Mouse (Mus musculus): ENCODE results near the gene Zfp579.

The Zfp579 gene

DNA sequence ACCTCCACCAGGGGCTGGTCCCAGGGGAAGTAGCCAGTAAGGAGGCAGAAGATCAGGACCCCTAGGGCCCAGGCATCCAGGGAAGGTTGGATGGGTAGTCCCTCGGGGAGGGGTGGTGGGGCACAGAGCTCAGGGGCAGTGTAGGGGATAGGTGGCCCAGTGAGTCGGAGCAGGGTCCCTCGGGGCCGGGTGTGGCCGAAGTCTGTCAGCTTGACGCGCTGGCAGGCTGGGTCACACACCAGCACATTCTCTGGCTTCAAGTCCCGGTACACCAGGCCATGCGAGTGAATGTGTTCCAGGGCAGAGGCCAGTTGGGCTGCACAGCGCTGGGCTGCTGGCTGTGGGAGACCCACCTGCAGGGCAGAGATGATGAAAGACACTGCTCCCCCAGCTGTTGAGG lies 38.6 kb downstream of the Zfp579 start:
- DNase-seq (ENCODE audit: low spot score), result no peak

DNA sequence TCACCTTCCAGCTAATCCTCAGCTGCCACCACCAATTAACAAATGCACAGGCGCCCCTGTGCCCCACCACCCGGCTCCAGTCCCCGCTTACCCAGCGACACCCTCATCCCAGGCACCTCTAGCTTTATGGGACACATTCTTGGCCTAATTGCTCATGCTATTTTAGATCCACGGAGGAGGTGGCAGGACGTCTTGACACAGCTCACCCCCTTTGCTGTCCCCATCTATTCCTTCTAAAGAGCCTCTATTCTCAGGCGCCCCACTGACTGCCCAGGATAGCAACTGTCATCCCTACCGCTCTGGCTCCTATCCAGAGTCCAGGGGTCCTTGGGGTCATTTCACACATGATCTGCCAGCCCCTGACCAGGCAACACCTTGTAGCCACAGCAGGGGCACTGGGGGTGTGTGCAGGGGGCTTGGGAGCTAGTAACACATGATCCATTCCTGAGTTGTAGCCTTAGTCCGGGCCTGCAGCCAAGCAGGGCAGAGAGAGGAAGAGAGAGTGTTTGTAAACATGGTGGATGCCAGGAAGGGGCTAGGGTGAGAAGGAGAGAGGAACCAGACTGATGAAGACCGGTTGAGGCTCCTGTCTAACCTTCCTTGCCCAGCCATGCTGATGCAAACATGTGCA lies 42.0 kb downstream of the Zfp579 start:
- DNase-seq (ENCODE audit: low spot score), result no peak

DNA sequence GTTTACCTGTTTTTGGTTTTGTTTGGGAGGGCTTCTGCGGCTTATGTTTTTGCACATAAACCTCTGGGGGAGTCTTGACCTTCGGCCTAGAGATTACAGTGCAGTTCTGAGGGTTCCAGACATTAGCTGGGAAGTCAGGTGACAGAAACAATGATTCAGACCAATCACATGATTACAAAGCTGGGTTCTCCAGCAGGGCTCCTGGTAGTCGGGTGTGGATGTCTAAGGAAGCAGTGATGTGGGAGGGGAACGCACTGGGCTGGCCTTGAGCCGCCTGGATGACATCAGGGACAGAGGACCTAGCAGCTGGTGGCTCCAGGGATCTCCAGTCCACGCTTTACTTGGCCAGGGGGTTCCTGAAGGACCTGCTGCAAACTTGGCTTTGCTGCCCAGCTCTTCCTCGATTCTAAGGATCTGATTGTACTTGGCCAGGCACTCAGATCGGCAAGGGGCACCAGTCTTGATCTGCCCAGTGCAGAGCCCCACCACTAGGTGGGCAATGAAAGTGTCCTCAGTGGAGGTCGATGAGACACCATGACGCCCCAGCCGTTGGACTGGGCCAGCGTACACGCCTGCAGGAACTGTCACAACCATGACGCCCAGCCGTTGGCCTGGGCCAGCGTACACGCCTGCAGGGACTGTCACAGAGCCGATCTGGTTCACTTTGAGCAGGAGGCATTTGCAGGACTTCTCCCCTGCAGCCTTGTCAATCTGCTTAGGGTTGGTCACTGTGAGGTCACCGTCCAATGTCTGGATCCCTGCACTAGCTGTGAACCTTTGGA lies 45.2 kb downstream of the Zfp579 start:
- DNase-seq (ENCODE audit: low spot score), result no peak

DNA sequence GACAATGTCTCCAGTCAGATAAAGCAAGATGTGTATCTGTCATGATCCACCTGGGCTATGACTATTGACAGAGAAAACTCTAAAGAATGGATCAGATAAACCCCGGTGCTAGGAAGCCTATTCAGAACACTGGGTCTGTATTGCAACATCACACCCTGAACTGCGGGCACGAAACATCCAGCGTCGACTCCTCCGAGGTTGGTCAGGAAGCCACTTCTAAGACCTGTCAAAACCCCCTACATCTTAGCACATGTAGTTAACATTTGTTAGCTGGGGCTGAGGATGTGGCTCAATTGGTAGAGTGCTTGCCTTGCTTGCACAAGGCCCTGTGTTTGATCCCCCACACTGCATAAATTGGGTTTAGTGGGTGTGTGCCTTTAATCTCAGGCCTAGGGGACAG lies 47.6 kb downstream of the Zfp579 start:
- DNase-seq (ENCODE audit: low spot score), result no peak

DNA sequence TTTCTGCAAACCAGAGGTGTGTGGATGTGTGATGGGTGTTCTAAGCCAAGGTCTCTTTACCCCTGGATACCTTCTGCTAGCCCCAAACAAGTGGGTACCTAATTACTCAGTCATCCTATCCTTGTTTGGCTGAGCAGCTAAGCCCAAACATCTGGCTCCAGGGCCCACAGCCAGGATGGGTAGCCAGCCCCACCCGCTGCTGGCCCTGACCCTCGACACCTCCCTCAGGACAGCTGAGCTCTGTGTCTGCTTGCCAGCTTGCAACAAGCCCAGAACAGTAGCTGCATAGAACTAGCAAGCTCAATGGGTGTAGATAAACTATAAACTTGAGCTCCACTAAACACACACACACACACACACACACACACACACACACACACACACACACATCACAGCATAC lies 48.1 kb downstream of the Zfp579 start:
- DNase-seq (ENCODE audit: low spot score), result no peak

DNA sequence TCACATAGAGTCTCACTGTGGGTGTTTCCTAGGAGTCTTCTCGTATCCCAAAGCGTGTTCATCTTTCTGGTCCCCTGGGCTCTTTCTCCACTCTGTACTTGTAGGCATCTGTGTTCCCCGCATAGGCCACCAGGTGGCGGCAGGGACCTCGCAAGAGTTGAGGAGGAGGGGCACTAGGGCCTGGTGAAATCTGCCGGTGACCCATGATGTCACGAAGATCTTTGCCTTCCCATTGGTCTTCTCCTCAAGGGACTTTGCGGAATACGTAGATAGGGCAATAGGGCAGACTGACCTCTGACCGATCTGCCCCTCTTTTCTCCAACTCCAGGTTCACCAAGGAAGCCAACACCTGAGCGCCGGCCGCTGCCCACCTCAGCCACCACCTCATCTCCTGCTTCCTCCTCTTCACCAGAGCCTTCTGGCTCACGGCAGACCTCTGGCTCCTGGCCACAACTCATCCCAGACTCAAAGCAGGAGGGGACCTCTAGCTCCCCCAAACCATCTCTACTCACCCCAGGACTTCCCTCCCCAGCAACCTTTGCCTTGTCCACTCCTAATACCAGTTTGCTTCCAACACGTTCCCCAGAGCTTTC lies 52.6 kb downstream of the Zfp579 start:
- DNase-seq (ENCODE audit: low spot score), result peak; percentile 97

DNA sequence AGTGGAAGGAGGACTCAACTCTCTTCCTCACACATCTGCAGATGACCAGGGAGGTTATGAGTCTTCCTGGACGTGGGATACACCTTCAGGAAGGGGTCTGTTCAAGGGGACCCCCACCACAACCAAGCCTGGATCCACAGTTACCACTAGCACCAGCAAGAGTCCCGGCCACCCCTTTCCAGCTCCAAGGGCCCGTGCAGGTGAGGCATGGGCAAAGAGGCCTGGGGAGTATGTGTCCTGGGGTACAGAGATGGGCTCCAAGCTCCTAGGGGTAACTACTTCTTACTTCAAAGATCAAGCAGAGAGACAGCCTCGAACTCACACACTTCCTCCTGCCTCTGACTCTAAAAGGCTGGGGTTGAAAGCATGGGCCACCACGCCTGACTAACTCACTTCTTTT lies 53.3 kb downstream of the Zfp579 start:
- DNase-seq (ENCODE audit: low spot score), result no peak

DNA sequence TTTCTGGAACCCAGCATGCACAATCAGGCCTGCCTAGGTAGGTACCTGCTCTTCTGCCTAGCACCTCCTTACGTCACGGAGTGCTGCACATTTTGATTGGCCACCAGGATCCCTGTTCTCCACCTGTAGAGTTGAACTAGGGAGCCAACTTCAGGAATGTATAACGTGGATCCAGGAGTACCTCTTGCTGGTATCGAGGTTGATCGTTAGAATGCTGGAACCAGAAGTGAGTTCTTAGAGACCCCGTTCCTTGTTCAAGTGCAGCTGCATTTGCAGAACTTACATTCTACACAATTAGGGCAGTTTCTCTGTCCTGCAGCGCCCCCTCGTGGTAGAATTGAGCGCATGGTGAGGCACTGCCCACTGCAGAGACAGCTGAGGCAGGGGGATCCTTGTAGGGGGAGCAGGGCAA lies 55.9 kb downstream of the Zfp579 start:
- DNase-seq (ENCODE audit: low spot score), result peak; percentile 86

DNA sequence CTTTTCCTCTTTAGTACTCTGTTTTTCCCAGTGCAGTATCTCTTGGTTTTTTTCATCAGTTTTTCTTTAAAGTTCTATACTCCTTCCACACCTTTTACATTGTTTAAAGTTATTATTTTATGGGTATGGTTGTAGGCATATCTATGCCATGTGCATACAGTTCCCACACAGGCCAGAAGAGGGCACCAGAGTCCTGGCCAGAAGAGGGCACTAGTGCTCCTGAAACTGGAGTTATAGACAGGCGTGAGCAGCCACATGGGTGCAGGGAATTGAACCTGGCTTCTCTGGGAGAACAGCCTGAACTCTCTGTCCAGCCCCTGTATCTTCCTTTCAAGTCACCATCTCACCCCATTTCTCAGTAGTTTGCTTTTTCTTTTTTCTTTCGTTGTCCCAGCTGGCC lies 57.5 kb downstream of the Zfp579 start:
- DNase-seq (ENCODE audit: low spot score), result no peak

DNA sequence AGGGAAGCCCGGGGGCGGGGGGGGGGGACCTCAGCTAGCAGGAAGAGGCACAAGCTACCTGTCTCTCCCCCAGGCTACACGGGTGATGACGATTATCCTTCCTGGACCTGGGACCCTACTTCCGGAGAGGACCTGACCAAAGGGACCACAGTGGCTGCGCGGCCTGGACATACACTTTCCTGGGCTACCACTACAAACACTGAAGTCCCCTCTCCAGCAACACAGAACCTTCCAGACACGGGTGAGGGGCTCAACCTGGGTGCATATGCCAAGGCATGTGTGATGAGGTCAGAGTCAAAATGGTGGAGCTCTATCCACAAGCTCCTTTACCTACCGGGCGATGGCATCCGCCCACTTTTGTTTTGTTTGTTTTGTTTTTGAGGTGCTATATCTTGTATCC lies 58.6 kb downstream of the Zfp579 start:
- no peak for DNase-seq (ENCODE audit: low spot score)

DNA sequence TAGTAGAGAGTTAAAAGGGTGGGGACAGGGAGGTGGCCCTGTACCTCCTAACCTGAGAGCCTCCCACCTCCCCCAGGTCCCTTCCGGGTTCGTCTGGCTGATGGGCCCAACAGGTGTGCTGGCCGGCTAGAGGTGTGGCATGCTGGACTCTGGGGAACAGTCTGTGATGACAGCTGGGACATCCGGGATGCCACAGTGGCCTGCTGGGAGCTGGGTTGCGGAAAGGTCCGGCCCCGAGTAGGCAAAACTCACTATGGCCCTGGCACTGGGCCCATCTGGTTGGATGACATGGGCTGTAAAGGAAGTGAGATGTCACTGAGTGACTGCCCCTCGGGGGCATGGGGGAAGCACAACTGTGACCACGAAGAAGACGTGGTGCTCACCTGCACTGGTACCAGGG lies 59.1 kb downstream of the Zfp579 start:
- no peak for DNase-seq (ENCODE audit: low spot score)

DNA sequence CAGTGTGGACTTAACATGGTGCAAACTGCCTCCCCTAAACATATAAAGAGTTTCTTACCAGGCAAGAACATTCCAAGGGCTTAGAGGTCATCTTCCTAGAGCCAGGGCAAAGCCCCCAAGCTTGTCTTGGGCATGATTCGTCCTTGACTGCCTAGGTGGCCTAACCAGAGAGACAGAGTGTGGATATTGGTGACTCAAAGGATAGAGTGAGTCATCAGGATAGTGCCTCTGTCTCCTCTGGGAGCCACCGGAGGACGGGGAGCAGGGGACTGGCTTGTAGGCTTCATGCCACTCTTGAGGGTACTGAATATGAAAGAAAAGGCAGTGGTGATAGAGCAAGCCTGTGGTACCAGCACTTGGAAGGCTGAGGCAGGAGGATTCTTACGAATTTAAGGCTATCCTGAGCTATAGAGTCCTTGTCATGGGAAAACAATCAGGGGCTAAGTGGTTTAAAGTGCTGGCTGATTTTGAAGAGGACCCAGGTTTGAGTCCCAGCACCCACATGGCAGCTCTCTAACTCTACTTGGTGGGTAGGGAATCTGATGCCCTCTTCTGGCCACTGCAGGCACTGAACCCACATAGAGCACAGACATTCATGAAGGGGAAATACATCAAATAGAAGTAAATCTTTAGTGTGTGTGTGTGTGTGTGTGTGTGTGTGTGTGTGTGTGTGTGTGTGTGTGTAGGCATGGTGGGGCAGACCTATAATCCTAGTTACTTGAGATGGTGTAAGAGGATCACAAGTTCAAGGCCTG lies 61.6 kb downstream of the Zfp579 start:
- no peak for DNase-seq (ENCODE audit: low spot score)

All from layer of hippocampus, adult 11-12 months (tissue).